Mouse (Mus musculus) heart, postnatal 25 days (tissue): ENCODE results near the gene Tnfrsf9. TPM values are rescaled to one million over a fixed set of nuclear protein-coding genes. Genes with fewer than 3 reads are reported as not detected.

Experiments
- DNase-seq: peaks from one replicate; pipeline ENCODE4 v3.0.0; 2022; ENCODE audit warnings: low spot score
- intact Hi-C: fragments of 180-260 bp; cut with DNase I; formaldehyde crosslinking; loops from one replicate; pipeline ENCODE4 v1.15.1; 2025
- total RNA-seq, 2 experiments: library from RNA; stranded (reverse); gene quantifications; 2 replicates each; pipeline ENCODE4 v1.2.3; 2021

Gene Tnfrsf9
- total RNA-seq, 2 experiments from 2014 or later: 0.21 TPM; not detected in 1

- intact Hi-C loops: no loop called here
- no peak for DNase-seq
Observed at GRCm38 (mm10) chr4:150924936-150925335, 10.6 kb downstream of the Tnfrsf9 start.

GRCm38 (mm10) chr4:150925923-150926322 lies 11.6 kb downstream of the Tnfrsf9 start:
- DNase-seq: no peak
- intact Hi-C loops: no loop called here

GRCm38 (mm10) chr4:150926924-150927705 lies 12.8 kb downstream of the Tnfrsf9 start:
- no peak for DNase-seq
- intact Hi-C loops: no loop called here

- intact Hi-C loops: no loop called here
- DNase-seq: no peak
Observed at GRCm38 (mm10) chr4:150927789-150928188, 13.4 kb downstream of the Tnfrsf9 start.

GRCm38 (mm10) chr4:150933503-150933902 lies 19.1 kb downstream of the Tnfrsf9 start:
- intact Hi-C loops: no loop called here

GRCm38 (mm10) chr4:150937293-150938062 lies 23.1 kb downstream of the Tnfrsf9 start:
- DNase-seq: no peak

More at GRCm38 (mm10) chr4:150933503-150933902, 19.1 kb downstream of the Tnfrsf9 start:
- no peak for DNase-seq

GRCm38 (mm10) chr4:150938063-150938452 lies 23.7 kb downstream of the Tnfrsf9 start:
- intact Hi-C loops: no loop called here
- no peak for DNase-seq

More at GRCm38 (mm10) chr4:150937293-150938062, 23.1 kb downstream of the Tnfrsf9 start:
- intact Hi-C loops: no loop called here

- intact Hi-C loops: no loop called here
- DNase-seq: no peak
Observed at GRCm38 (mm10) chr4:150939991-150940651, 25.8 kb downstream of the Tnfrsf9 start.

GRCm38 (mm10) chr4:150944707-150945106 lies 30.3 kb downstream of the Tnfrsf9 start:
- DNase-seq: no peak

GRCm38 (mm10) chr4:150950972-150951371 lies 36.6 kb downstream of the Tnfrsf9 start:
- DNase-seq: no peak
- intact Hi-C loops: no loop called here

More at GRCm38 (mm10) chr4:150944707-150945106, 30.3 kb downstream of the Tnfrsf9 start:
- intact Hi-C loops: no loop called here

- DNase-seq: no peak
- intact Hi-C loops: no loop called here
Observed at GRCm38 (mm10) chr4:150956369-150957105, 42.2 kb downstream of the Tnfrsf9 start.

GRCm38 (mm10) chr4:150957106-150957458 lies 42.7 kb downstream of the Tnfrsf9 start:
- intact Hi-C loops: no loop called here
- DNase-seq: no peak

GRCm38 (mm10) chr4:150958536-150958935 lies 44.2 kb downstream of the Tnfrsf9 start:
- intact Hi-C loops: no loop called here
- DNase-seq: no peak

GRCm38 (mm10) chr4:150962231-150962630 lies 47.9 kb downstream of the Tnfrsf9 start:
- no peak for DNase-seq
- intact Hi-C loops: no loop called here

- intact Hi-C loops: no loop called here
- no peak for DNase-seq
Observed at GRCm38 (mm10) chr4:150963711-150964110, 49.3 kb downstream of the Tnfrsf9 start.

GRCm38 (mm10) chr4:150964635-150965554 lies 50.5 kb downstream of the Tnfrsf9 start:
- intact Hi-C loops: loop anchor here (5.0 kb wide), 2 partner anchors 48 to 177 kb away; no protein-coding TSS in a partner anchor
- DNase-seq: peak; percentile 26

- intact Hi-C loops: loop anchor here (5.0 kb wide), 2 partner anchors 48 to 177 kb away; no protein-coding TSS in a partner anchor
- DNase-seq: no peak
Observed at GRCm38 (mm10) chr4:150965555-150965951, 51.2 kb downstream of the Tnfrsf9 start.

GRCm38 (mm10) chr4:150966556-150966955 lies 52.2 kb downstream of the Tnfrsf9 start:
- intact Hi-C loops: loop anchor here (1.0 to 5.0 kb wide), 3 partner anchors 49 to 311 kb away; no protein-coding TSS in a partner anchor
- no peak for DNase-seq
